Mouse (Mus musculus): Measurements from ENCODE around the gene Mrpl11. TPM values are rescaled to one million over a fixed set of nuclear protein-coding genes. Genes with fewer than 3 reads are reported as not detected.

The Mrpl11 gene
- 32.1 and 50.4 TPM in 2 replicates for polyA plus RNA-seq (2012; ENCODE audit: low replicate concordance)

GRCm38 (mm10) chr19:4961928-4962601 is at the start of gene Mrpl11:
Gene Mrpl11, plus strand, starts transcription at chr19:4962147.

GRCm38 (mm10) chr19:4927904-4928531 is 33.9 kb upstream of the Mrpl11 start, which contains the start of gene Dpp3:
Gene Dpp3, minus strand, starts transcription at chr19:4928287.

GRCm38 (mm10) chr19:4942551-4943252 is 19.2 kb upstream of the Mrpl11 start, which contains the start of gene Peli3:
Gene Peli3, minus strand, starts transcription at chr19:4943127.

GRCm38 (mm10) chr19:4990256-4990625 is 28.3 kb downstream of the Mrpl11 start, which contains the start of gene Npas4:
Gene Npas4, minus strand, starts transcription at chr19:4990316.

Other genes starting within 250 kb of the Mrpl11 start
- 8.5 and 11.5 TPM in 2 replicates for gene Rbm4b, start 205.7 kb upstream of the Mrpl11 start, polyA plus RNA-seq (2012; ENCODE audit: low replicate concordance)
- 6.9 and 16.0 TPM in 2 replicates for gene Rbm4, start 168.2 kb upstream of the Mrpl11 start, polyA plus RNA-seq (2012; ENCODE audit: low replicate concordance)
- 3.8 and 4.1 TPM in 2 replicates for gene Gm21992, start 150.5 kb upstream of the Mrpl11 start, polyA plus RNA-seq (2012; ENCODE audit: low replicate concordance)
- 20.9 and 36.1 TPM in 2 replicates for gene Rbm14, start 150.5 kb upstream of the Mrpl11 start, polyA plus RNA-seq (2012; ENCODE audit: low replicate concordance)
- 12.7 and 51.8 TPM in 2 replicates for gene Ccs, start 122.8 kb upstream of the Mrpl11 start, polyA plus RNA-seq (2012; ENCODE audit: low replicate concordance)
- gene Ccdc87, start 122.8 kb upstream of the Mrpl11 start, polyA plus RNA-seq (2012; ENCODE audit: low replicate concordance): not detected in 2 replicates
- 11.0 and 13.2 TPM in 2 replicates for gene Ctsf, start 107.0 kb upstream of the Mrpl11 start, polyA plus RNA-seq (2012; ENCODE audit: low replicate concordance)
- gene Actn3, start 84.2 kb upstream of the Mrpl11 start, polyA plus RNA-seq (2012; ENCODE audit: low replicate concordance): 0.22 and 0.38 TPM in 2 replicates
- gene Zdhhc24, start 83.5 kb upstream of the Mrpl11 start, polyA plus RNA-seq (2012; ENCODE audit: low replicate concordance): 4.0 and 5.5 TPM in 2 replicates
- gene Bbs1, start 55.5 kb upstream of the Mrpl11 start, polyA plus RNA-seq (2012; ENCODE audit: low replicate concordance): 2.5 and 3.9 TPM in 2 replicates
- gene Dpp3, start 33.9 kb upstream of the Mrpl11 start, polyA plus RNA-seq (2012; ENCODE audit: low replicate concordance): 53.2 and 59.1 TPM in 2 replicates
- 0.70 and 1.6 TPM in 2 replicates for gene Peli3, start 19.0 kb upstream of the Mrpl11 start, polyA plus RNA-seq (2012; ENCODE audit: low replicate concordance)
- 0.58 and 2.6 TPM in 2 replicates for gene Npas4, start 28.2 kb downstream of the Mrpl11 start, polyA plus RNA-seq (2012; ENCODE audit: low replicate concordance)
- gene Slc29a2, start 61.7 kb downstream of the Mrpl11 start, polyA plus RNA-seq (2012; ENCODE audit: low replicate concordance): 2.2 and 2.4 TPM in 2 replicates
- gene B4gat1, start 76.7 kb downstream of the Mrpl11 start, polyA plus RNA-seq (2012; ENCODE audit: low replicate concordance): 6.8 and 7.5 TPM in 2 replicates
- gene AC124502.3, start 76.7 kb downstream of the Mrpl11 start, polyA plus RNA-seq (2012; ENCODE audit: low replicate concordance): 0.27 and 1.1 TPM in 2 replicates
- gene Brms1, start 79.2 kb downstream of the Mrpl11 start, polyA plus RNA-seq (2012; ENCODE audit: low replicate concordance): 43.8 and 84.2 TPM in 2 replicates
- gene Rin1, start 88.3 kb downstream of the Mrpl11 start, polyA plus RNA-seq (2012; ENCODE audit: low replicate concordance): 2.1 and 4.0 TPM in 2 replicates
- 0.21 and 1.8 TPM in 2 replicates for gene Cd248, start 105.9 kb downstream of the Mrpl11 start, polyA plus RNA-seq (2012; ENCODE audit: low replicate concordance)
- gene Tmem151a, start 123.4 kb downstream of the Mrpl11 start, polyA plus RNA-seq (2012; ENCODE audit: low replicate concordance): 1.0 and 1.3 TPM in 2 replicates
- 10.9 and 21.1 TPM in 2 replicates for gene Yif1a, start 126.4 kb downstream of the Mrpl11 start, polyA plus RNA-seq (2012; ENCODE audit: low replicate concordance)
- gene Cnih2, start 136.4 kb downstream of the Mrpl11 start, polyA plus RNA-seq (2012; ENCODE audit: low replicate concordance): 1.5 and 5.0 TPM in 2 replicates
- 262 and 428 TPM in 2 replicates for gene Rab1b, start 144.9 kb downstream of the Mrpl11 start, polyA plus RNA-seq (2012; ENCODE audit: low replicate concordance)
- gene Klc2, start 156.4 kb downstream of the Mrpl11 start, polyA plus RNA-seq (2012; ENCODE audit: low replicate concordance): 56.4 and 62.5 TPM in 2 replicates